Mouse (Mus musculus): Measurements from ENCODE around the gene Uevld. TPM values are rescaled to one million over a fixed set of nuclear protein-coding genes. Genes with fewer than 3 reads are reported as not detected.

Uevld gene
- polyA plus RNA-seq, 1 experiment from 2014 or later: 10.8 TPM

- Histone ChIP-seq H3K36me3 (no peaks in the 10 kb centered on the region), H3K4me3 (no peak overlapping the region), H3K9me3 (no peaks in the 10 kb centered on the region), H3K9ac (no peak overlapping the region), H3K27ac (peak overlapping the region; percentile 52; the same call in 1 of the 2 replicates), H3K4me2 (replicated peaks) (peak overlapping the region; percentile 44), H3K27me3 (peaks cover 16% of the 10 kb centered on the region), H3K4me1 (peaks cover 12% of the 10 kb centered on the region)
- peak; percentile 63 for ATAC-seq (ENCODE audit: low FRiP score, low read depth)
- 2% methylated on average over 9 of the region's 9 CpGs for WGBS
Measured at GRCm38 (mm10) chr7:46962806-46963618, 4.7 kb upstream of the Uevld start.

GRCm38 (mm10) chr7:46962132-46962531 lies 3.8 kb upstream of the Uevld start:
- Histone ChIP-seq H3K27ac (no peak overlapping the region), H3K36me3 (no peaks in the 10 kb centered on the region), H3K4me3 (no peak overlapping the region), H3K9ac (no peak overlapping the region), H3K4me2 (replicated peaks) (no peak overlapping the region), H3K4me1 (peaks cover 20% of the 10 kb centered on the region), H3K27me3 (peaks cover 16% of the 10 kb centered on the region), H3K9me3 (no peaks in the 10 kb centered on the region)
- ATAC-seq (ENCODE audit: low FRiP score, low read depth): no peak

- H3K4me3 ChIP-seq: no peak overlapping the region
- no peak overlapping the region for H3K4me2 ChIP-seq (replicated peaks)
- H3K36me3 ChIP-seq: no peaks in the 10 kb centered on the region
- 70% methylated on average over 3 of the region's 3 CpGs for WGBS
- H3K9ac ChIP-seq: no peak overlapping the region; the same call in 1 of the 2 replicates
- H3K27ac ChIP-seq: no peak overlapping the region
- peaks cover 21% of the 10 kb centered on the region for H3K4me1 ChIP-seq
- ATAC-seq (ENCODE audit: low FRiP score, low read depth): no peak
- no peaks in the 10 kb centered on the region for H3K9me3 ChIP-seq
- peaks cover 16% of the 10 kb centered on the region for H3K27me3 ChIP-seq
Measured at GRCm38 (mm10) chr7:46960991-46961390, 2.7 kb upstream of the Uevld start.

GRCm38 (mm10) chr7:46958853-46959252 lies 526 bp upstream of the Uevld start:
- ATAC-seq (ENCODE audit: low FRiP score, low read depth): no peak
- H3K9ac ChIP-seq: peak overlapping the region; percentile 86
- H3K4me3 ChIP-seq: peak overlapping the region; percentile 76
- WGBS: 20% methylated on average over 9 of the region's 9 CpGs
- peaks cover 21% of the 10 kb centered on the region for H3K4me1 ChIP-seq
- H3K9me3 ChIP-seq: no peaks in the 10 kb centered on the region
- peaks cover 14% of the 10 kb centered on the region for H3K36me3 ChIP-seq
- peaks cover 16% of the 10 kb centered on the region for H3K27me3 ChIP-seq
- no peak overlapping the region for H3K27ac ChIP-seq
- H3K4me2 ChIP-seq (replicated peaks): peak overlapping the region; percentile 85

GRCm38 (mm10) chr7:46935847-46936246 lies 22.5 kb downstream of the Uevld start:
- H3K36me3 ChIP-seq: peaks cover 59% of the 10 kb centered on the region

GRCm38 (mm10) chr7:46934788-46935187 lies 23.5 kb downstream of the Uevld start:
- Histone ChIP-seq H3K36me3 (peaks cover 56% of the 10 kb centered on the region), H3K4me3 (no peak overlapping the region), H3K27me3 (no peaks in the 10 kb centered on the region), H3K27ac (no peak overlapping the region), H3K9ac (no peak overlapping the region), H3K4me1 (no peaks in the 10 kb centered on the region), H3K4me2 (replicated peaks) (no peak overlapping the region), H3K9me3 (no peaks in the 10 kb centered on the region)
- WGBS: 75% methylated on average over 8 of the region's 8 CpGs
- no peak for ATAC-seq (ENCODE audit: low FRiP score, low read depth)

More at GRCm38 (mm10) chr7:46935847-46936246, 22.5 kb downstream of the Uevld start:
- ATAC-seq (ENCODE audit: low FRiP score, low read depth): no peak
- Histone ChIP-seq H3K9me3 (no peaks in the 10 kb centered on the region), H3K4me3 (no peak overlapping the region), H3K4me2 (replicated peaks) (no peak overlapping the region), H3K9ac (no peak overlapping the region), H3K27ac (no peak overlapping the region), H3K4me1 (no peaks in the 10 kb centered on the region), H3K27me3 (no peaks in the 10 kb centered on the region)
- WGBS: 69% methylated on average over 4 of the region's 4 CpGs

GRCm38 (mm10) chr7:46931370-46931769 lies 27.0 kb downstream of the Uevld start:
- ATAC-seq (ENCODE audit: low FRiP score, low read depth): no peak

GRCm38 (mm10) chr7:46928291-46928690 lies 30.0 kb downstream of the Uevld start:
- WGBS: 90% methylated on average over 5 of the region's 5 CpGs
- peaks cover 33% of the 10 kb centered on the region for H3K36me3 ChIP-seq
- no peak overlapping the region for H3K27ac ChIP-seq
- H3K4me3 ChIP-seq: no peak overlapping the region
- no peak for ATAC-seq (ENCODE audit: low FRiP score, low read depth)
- H3K9me3 ChIP-seq: no peaks in the 10 kb centered on the region
- H3K4me2 ChIP-seq (replicated peaks): no peak overlapping the region
- H3K27me3 ChIP-seq: no peaks in the 10 kb centered on the region
- H3K9ac ChIP-seq: no peak overlapping the region
- no peaks in the 10 kb centered on the region for H3K4me1 ChIP-seq

More at GRCm38 (mm10) chr7:46931370-46931769, 27.0 kb downstream of the Uevld start:
- H3K4me1 ChIP-seq: no peaks in the 10 kb centered on the region
- H3K36me3 ChIP-seq: peaks cover 48% of the 10 kb centered on the region
- no peak overlapping the region for H3K4me2 ChIP-seq (replicated peaks)
- H3K4me3 ChIP-seq: no peak overlapping the region
- WGBS: 95% methylated on average over 3 of the region's 3 CpGs
- H3K9me3 ChIP-seq: no peaks in the 10 kb centered on the region
- H3K27me3 ChIP-seq: no peaks in the 10 kb centered on the region
- no peak overlapping the region for H3K27ac ChIP-seq
- no peak overlapping the region for H3K9ac ChIP-seq

GRCm38 (mm10) chr7:46922075-46922474 lies 36.3 kb downstream of the Uevld start:
- H3K36me3 ChIP-seq: peaks cover 3% of the 10 kb centered on the region
- H3K9ac ChIP-seq: no peak overlapping the region
- no peaks in the 10 kb centered on the region for H3K27me3 ChIP-seq
- ATAC-seq (ENCODE audit: low FRiP score, low read depth): no peak
- no peak overlapping the region for H3K4me2 ChIP-seq (replicated peaks)
- H3K4me3 ChIP-seq: no peak overlapping the region
- H3K9me3 ChIP-seq: no peaks in the 10 kb centered on the region
- H3K27ac ChIP-seq: no peak overlapping the region
- peaks cover 23% of the 10 kb centered on the region for H3K4me1 ChIP-seq
- 71% methylated on average over 4 of the region's 4 CpGs for WGBS

GRCm38 (mm10) chr7:46919551-46920176 lies 38.7 kb downstream of the Uevld start, which contains the start of gene Tsg101:
Gene Tsg101, minus strand, starts transcription at chr7:46919969.
- Histone ChIP-seq H3K27me3 (no peaks in the 10 kb centered on the region), H3K36me3 (peaks cover 18% of the 10 kb centered on the region), H3K9ac (peak within 1 kb of the TSS; percentile 96), H3K9me3 (no peaks in the 10 kb centered on the region), H3K27ac (peak within 1 kb of the TSS; percentile 96), H3K4me3 (peak within 1 kb of the TSS; percentile 93), H3K4me2 (replicated peaks) (peak within 1 kb of the TSS; percentile 70), H3K4me1 (peaks cover 27% of the 10 kb centered on the region)
- WGBS: under 1% methylated on average over 73 of the region's 75 CpGs
- ATAC-seq (ENCODE audit: low FRiP score, low read depth): peak; percentile 94

GRCm38 (mm10) chr7:46918678-46919371 lies 39.5 kb downstream of the Uevld start:
- WGBS: 15% methylated on average over 13 of the region's 13 CpGs
- peak overlapping the region; percentile 93 for H3K4me3 ChIP-seq
- peak overlapping the region; percentile 70 for H3K4me2 ChIP-seq (replicated peaks)
- H3K36me3 ChIP-seq: peaks cover 18% of the 10 kb centered on the region
- H3K27ac ChIP-seq: peak overlapping the region; percentile 96
- peak overlapping the region; percentile 96 for H3K9ac ChIP-seq
- ATAC-seq (ENCODE audit: low FRiP score, low read depth): no peak
- peaks cover 27% of the 10 kb centered on the region for H3K4me1 ChIP-seq
- H3K27me3 ChIP-seq: no peaks in the 10 kb centered on the region
- no peaks in the 10 kb centered on the region for H3K9me3 ChIP-seq

- Histone ChIP-seq H3K9me3 (no peaks in the 10 kb centered on the region), H3K27ac (no peak overlapping the region), H3K9ac (no peak overlapping the region), H3K36me3 (peaks cover 40% of the 10 kb centered on the region), H3K4me2 (replicated peaks) (no peak overlapping the region), H3K4me1 (peaks cover 27% of the 10 kb centered on the region), H3K27me3 (no peaks in the 10 kb centered on the region), H3K4me3 (no peak overlapping the region)
- WGBS: 89% methylated on average over 3 of the region's 3 CpGs
- no peak for ATAC-seq (ENCODE audit: low FRiP score, low read depth)
Measured at GRCm38 (mm10) chr7:46916376-46916775, 42.0 kb downstream of the Uevld start.
